Mouse (Mus musculus) limb, embryonic 11.5 days (tissue): ENCODE results near the gene Scrn2. TPM values are rescaled to one million over a fixed set of nuclear protein-coding genes. Genes with fewer than 3 reads are reported as not detected.

ENCODE experiments used
- ATAC-seq: fragments of 200-750 bp; cut with Nextera tagmentation; 2 replicates; pipeline ENCODE4 v1.8.0; 2017; ENCODE audit warnings: low read depth; ENCODE audit not compliant: insufficient number of reproducible peaks, low FRiP score, low TSS enrichment
- DNase-seq: peaks from one replicate; pipeline ENCODE4 v3.0.0-alpha.2; 2015; ENCODE audit warnings: low spot score
- H3K27ac ChIP-seq: fragments of 300-500 bp; sonication (generic); replicated peaks from 2 replicates; pipeline ENCODE4 v1.5.1; 2014; ENCODE audit warnings: low read depth, mild to moderate bottlenecking, low read length
- H3K27me3 ChIP-seq: fragments of 300-500 bp; sonication (generic); 2 replicates; pipeline ENCODE4 v1.6.1; 2014; ENCODE audit warnings: mild to moderate bottlenecking, low read length, mixed read lengths; ENCODE audit not compliant: control insufficient read depth, insufficient read depth
- H3K36me3 ChIP-seq: fragments of 300-500 bp; sonication (generic); 2 replicates; pipeline ENCODE4 v1.6.1; 2014; ENCODE audit warnings: mild to moderate bottlenecking, low read length, moderate library complexity, mixed read lengths; ENCODE audit not compliant: control insufficient read depth, insufficient read depth
- H3K4me1 ChIP-seq: fragments of 300-500 bp; sonication (generic); 2 replicates; pipeline ENCODE4 v1.6.1; 2014; ENCODE audit warnings: low read length, mixed read lengths; ENCODE audit not compliant: control insufficient read depth, insufficient read depth
- H3K4me2 ChIP-seq: fragments of 300-500 bp; sonication (generic); 2 replicates; pipeline ENCODE4 v1.6.1; 2014; ENCODE audit warnings: low read depth, mild to moderate bottlenecking, moderate library complexity; ENCODE audit not compliant: severe bottlenecking
- H3K4me3 ChIP-seq: fragments of 300-500 bp; sonication (generic); 2 replicates; pipeline ENCODE4 v1.5.1; 2014; ENCODE audit warnings: low read depth, low read length
- H3K9ac ChIP-seq: fragments of 300-500 bp; sonication (generic); 2 replicates; pipeline ENCODE4 v1.6.1; 2014; ENCODE audit warnings: mild to moderate bottlenecking, low read length
- H3K9me3 ChIP-seq: fragments of 300-500 bp; sonication (generic); 2 replicates; pipeline ENCODE4 v1.6.1; 2016; ENCODE audit warnings: low read length; ENCODE audit not compliant: control insufficient read depth
- WGBS: fragments of 180-500 bp; shearing (Covaris S2); extraction: QIAGEN DNeasy Blood & Tissue Kit; methylation state at CpG from one replicate; pipeline ENCODE4 v1.1.7; 2014; 5-methylcytosine and 5-hydroxymethylcytosine counted together
- polyA plus RNA-seq: library from polyadenylated mRNA; unstranded; fragments of >200 nt; fragmentation: Nextera tagmentation; extraction: Ambion mirVana; gene quantifications from 2 replicates; pipeline ENCODE4 v1.2.1, GENCODE M21; 2014

The Scrn2 gene
- polyA plus RNA-seq, 1 experiment from 2014 or later, result 34.4 TPM

- DNase-seq (no peak), ATAC-seq (no peak)
- no peaks in the 10 kb centered on the region for H3K36me3 ChIP-seq
- H3K27me3 ChIP-seq, result peaks cover 4% of the 10 kb centered on the region; the same call in 1 of the 2 replicates
- no peak overlapping the region for H3K9ac ChIP-seq
- WGBS, result 75% methylated on average over 5 of the region's 5 CpGs
- H3K4me1 ChIP-seq, result peaks cover 21% of the 10 kb centered on the region
- no peaks in the 10 kb centered on the region for H3K9me3 ChIP-seq
- no peak overlapping the region for H3K27ac ChIP-seq
- H3K4me3 ChIP-seq, result no peak overlapping the region
- no peak overlapping the region for H3K4me2 ChIP-seq
Measured at GRCm38 (mm10) chr11:96991501-96991900, 38.2 kb upstream of the Scrn2 start.

GRCm38 (mm10) chr11:96992722-96993311 lies 36.9 kb upstream of the Scrn2 start:
- no peak overlapping the region for H3K9ac ChIP-seq
- H3K4me3 ChIP-seq, result no peak overlapping the region

GRCm38 (mm10) chr11:96995031-96995430 lies 34.7 kb upstream of the Scrn2 start:
- no peak overlapping the region for H3K27ac ChIP-seq
- no peak overlapping the region for H3K4me2 ChIP-seq
- DNase-seq, result no peak

More at GRCm38 (mm10) chr11:96992722-96993311, 36.9 kb upstream of the Scrn2 start:
- Histone ChIP-seq H3K9me3 (no peaks in the 10 kb centered on the region), H3K27ac (no peak overlapping the region), H3K27me3 (peaks cover 4% of the 10 kb centered on the region; the same call in 1 of the 2 replicates), H3K4me1 (peaks cover 15% of the 10 kb centered on the region), H3K36me3 (no peaks in the 10 kb centered on the region), H3K4me2 (no peak overlapping the region)
- no peak for ATAC-seq
- 19% methylated on average over 8 of the region's 8 CpGs for WGBS
- DNase-seq, result no peak

GRCm38 (mm10) chr11:96995836-96996772 lies 33.6 kb upstream of the Scrn2 start:
- Histone ChIP-seq H3K9me3 (no peaks in the 10 kb centered on the region), H3K36me3 (no peaks in the 10 kb centered on the region), H3K9ac (no peak overlapping the region), H3K27ac (no peak overlapping the region), H3K4me1 (peaks cover 7% of the 10 kb centered on the region), H3K27me3 (peaks cover 4% of the 10 kb centered on the region; the same call in 1 of the 2 replicates), H3K4me3 (no peak overlapping the region), H3K4me2 (no peak overlapping the region)
- ATAC-seq (no peak), DNase-seq (no peak)
- WGBS, result 76% methylated on average over 15 of the region's 15 CpGs

More at GRCm38 (mm10) chr11:96995031-96995430, 34.7 kb upstream of the Scrn2 start:
- Histone ChIP-seq H3K4me1 (peaks cover 7% of the 10 kb centered on the region), H3K9ac (no peak overlapping the region), H3K9me3 (no peaks in the 10 kb centered on the region), H3K4me3 (no peak overlapping the region), H3K36me3 (no peaks in the 10 kb centered on the region), H3K27me3 (peaks cover 4% of the 10 kb centered on the region; the same call in 1 of the 2 replicates)
- 12% methylated on average over 5 of the region's 5 CpGs for WGBS
- ATAC-seq, result no peak

GRCm38 (mm10) chr11:96996773-96997379 lies 32.9 kb upstream of the Scrn2 start:
- Histone ChIP-seq H3K4me1 (peaks cover 7% of the 10 kb centered on the region), H3K27me3 (peaks cover 4% of the 10 kb centered on the region; the same call in 1 of the 2 replicates)
- WGBS, result 15% methylated on average over 15 of the region's 17 CpGs

GRCm38 (mm10) chr11:96997380-96997956 lies 32.3 kb upstream of the Scrn2 start:
- peak overlapping the region; percentile 64 for H3K9ac ChIP-seq
- 4% methylated on average over 28 of the region's 30 CpGs for WGBS
- H3K4me1 ChIP-seq, result peaks cover 7% of the 10 kb centered on the region
- peak overlapping the region; percentile 31 for H3K4me3 ChIP-seq
- peaks cover 4% of the 10 kb centered on the region; the same call in 1 of the 2 replicates for H3K27me3 ChIP-seq
- ATAC-seq, result 0 out of 2 replicates have a peak, but pooled peaks have one; percentile 18
- no peak overlapping the region for H3K27ac ChIP-seq
- no peaks in the 10 kb centered on the region for H3K36me3 ChIP-seq
- H3K9me3 ChIP-seq, result no peaks in the 10 kb centered on the region
- H3K4me2 ChIP-seq, result peak overlapping the region; percentile 61
- DNase-seq, result peak; percentile 71

More at GRCm38 (mm10) chr11:96996773-96997379, 32.9 kb upstream of the Scrn2 start:
- no peaks in the 10 kb centered on the region for H3K36me3 ChIP-seq
- no peaks in the 10 kb centered on the region for H3K9me3 ChIP-seq
- no peak overlapping the region for H3K27ac ChIP-seq
- peak overlapping the region; percentile 61 for H3K4me2 ChIP-seq
- H3K4me3 ChIP-seq, result peak overlapping the region; percentile 31
- DNase-seq (no peak), ATAC-seq (0 out of 2 replicates have a peak, but pooled peaks have one; percentile 10)
- peak overlapping the region; percentile 64 for H3K9ac ChIP-seq

- H3K27me3 ChIP-seq, result no peaks in the 10 kb centered on the region
- no peaks in the 10 kb centered on the region for H3K36me3 ChIP-seq
- H3K4me2 ChIP-seq, result no peak overlapping the region
- H3K27ac ChIP-seq, result no peak overlapping the region
- DNase-seq (no peak), ATAC-seq (no peak)
- no peak overlapping the region for H3K9ac ChIP-seq
- no peaks in the 10 kb centered on the region for H3K4me1 ChIP-seq
- H3K4me3 ChIP-seq, result no peak overlapping the region
- WGBS, result 33% methylated on average over 5 of the region's 5 CpGs
- no peaks in the 10 kb centered on the region for H3K9me3 ChIP-seq
Measured at GRCm38 (mm10) chr11:97003170-97003569, 26.6 kb upstream of the Scrn2 start.
